Mouse (Mus musculus): ENCODE measurements around the gene Grm1.

Grm1 gene

DNA sequence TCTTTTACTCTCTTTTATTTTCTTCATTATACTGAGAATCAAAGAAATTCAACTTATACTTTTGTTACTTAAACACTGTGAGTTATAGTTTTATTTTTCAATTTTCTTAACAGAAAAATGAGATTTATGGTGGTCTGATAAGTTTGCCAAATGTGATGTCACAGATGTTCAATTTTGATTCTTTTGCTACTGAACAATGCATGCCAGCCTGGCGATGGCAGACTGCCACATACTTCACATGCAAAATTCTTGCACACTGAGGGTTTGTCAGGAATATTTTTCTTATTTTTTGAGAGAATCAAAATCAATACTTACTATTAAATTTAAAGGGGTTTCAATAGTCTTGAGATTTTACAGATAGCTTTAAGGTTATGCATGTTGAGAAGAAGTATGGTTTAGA lies 251.0 kb downstream of the Grm1 start:
- in situ Hi-C loops (cut with MseI, MboI): no loop called here

DNA sequence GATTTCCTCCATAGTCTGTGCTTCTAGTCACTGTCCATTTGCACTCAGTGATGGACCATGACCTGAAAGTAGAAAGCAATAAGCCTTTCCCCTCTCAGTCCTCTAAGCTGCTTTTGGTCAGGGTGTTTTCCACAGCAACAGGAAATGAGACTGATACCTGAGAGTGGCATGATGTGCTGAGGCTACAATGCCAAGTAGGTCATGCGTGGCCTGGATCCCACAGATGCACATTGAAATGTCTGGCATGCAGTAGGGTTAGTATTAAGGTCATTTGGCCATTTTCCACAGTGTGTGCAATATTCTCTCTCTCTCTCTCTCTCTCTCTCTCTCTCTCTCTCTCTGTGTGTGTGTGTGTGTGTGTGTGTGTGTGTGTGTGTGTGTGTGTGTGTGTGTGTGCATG lies 254.8 kb downstream of the Grm1 start:
- in situ Hi-C loops (cut with MseI, MboI): no loop called here

DNA sequence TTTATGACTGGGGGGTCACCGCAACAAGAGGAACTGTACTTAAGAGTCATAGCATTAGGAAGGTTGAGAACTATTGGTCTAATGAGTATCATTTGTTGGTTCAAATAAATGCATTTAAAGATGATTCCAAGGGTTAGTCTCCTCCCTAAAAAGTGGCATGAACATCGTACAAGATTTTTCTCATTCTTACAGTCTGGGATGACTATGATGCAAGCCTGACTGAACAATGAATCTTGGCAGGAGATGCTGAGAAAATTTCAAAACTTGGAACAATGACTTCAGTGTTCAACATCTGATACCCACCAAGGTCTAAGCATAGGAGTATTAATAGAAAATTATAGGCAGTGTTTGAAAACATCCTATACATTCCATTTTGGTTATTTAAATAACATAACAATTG lies 264.1 kb downstream of the Grm1 start:
- in situ Hi-C loops (cut with MseI, MboI): no loop called here

DNA sequence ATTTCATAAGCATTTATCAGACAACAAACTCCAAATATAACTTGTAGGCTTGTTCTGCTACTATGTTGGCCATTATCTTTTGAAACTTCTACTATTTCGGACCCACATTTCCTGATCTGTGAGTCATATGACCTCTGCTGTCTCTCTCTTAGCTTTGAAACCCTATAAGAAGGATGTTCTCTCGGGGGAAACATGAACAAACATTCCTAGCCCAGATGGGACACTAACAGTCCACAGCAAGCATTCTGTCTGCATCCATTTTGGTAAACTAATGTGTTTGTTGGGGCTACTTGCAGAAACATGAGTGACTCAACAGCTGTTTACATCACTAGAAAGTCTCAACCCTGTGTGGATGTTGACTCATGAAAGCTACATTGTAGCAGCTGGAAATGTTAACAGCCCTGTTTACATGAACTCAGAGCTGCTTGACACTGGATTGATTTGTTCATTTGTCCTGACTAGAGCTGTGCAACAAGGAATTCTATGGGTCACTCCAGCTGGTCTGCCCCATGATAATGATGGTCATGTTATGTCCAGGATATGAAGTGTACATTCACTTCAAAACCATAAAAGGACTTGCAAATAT lies 267.4 kb downstream of the Grm1 start:
- in situ Hi-C loops (cut with MseI, MboI): no loop called here

DNA sequence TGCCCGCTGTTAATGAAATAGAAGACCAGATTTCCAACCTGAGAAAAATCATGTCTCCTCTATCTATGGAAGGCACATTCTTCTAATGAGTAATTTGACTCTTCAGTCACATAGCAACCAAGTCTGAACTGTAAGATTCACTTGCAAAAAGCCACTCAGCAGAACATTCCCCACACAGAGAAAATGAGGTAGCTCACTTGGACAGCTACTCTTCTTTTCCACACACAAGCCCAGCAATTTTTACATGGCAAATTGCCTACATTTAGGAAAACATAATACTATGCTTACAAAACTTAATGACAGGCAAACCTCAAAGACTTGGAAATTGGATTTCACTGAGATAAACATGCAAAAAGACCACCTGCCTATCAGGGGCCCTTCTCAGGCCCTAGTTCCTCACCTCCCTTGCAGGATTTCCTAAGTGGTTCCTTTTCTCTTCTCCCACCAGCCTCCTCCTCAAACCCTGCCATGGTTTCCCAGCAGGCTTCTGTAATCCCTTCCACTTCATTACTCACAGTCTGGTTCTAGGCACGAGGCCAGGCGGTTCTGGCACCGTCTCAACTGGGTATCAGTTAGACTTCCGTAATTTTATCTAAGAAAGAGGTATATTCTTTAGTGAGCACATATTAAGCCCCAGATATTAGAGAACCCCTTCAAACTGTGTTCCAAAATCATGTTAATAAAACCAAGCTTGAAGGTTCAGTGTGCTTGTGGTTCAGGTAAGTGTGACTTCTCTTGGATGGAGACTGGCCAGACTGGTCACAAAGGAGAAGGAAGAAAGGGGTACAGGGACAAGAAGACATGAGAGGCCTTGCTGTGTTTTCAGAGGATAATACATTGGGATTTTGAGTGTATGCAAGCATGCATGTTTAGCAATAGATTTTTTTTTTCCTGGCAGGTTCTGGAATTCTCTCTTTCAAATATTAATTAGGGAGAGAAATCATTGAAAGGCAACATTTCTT lies 269.1 kb downstream of the Grm1 start:
- in situ Hi-C loops (cut with MseI, MboI): no loop called here

DNA sequence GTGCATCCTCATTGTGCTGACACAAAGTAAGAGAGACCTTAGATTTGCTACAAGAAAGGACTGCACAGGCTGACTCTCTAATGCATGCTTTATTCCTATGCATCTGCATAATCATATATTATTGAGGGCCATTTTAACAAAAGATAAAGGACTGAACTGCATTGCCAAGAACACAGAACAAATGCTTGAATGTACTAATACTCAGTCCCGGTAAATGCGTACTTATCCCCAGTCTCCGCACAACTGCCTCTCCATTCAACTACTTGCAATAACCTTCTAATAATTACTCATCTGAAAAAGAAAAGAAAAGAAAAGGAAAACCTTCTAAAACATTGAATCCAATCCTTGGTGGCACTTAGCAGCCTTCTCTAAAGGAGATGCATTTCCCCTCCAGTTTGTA lies 272.4 kb downstream of the Grm1 start:
- in situ Hi-C loops (cut with MseI, MboI): no loop called here

DNA sequence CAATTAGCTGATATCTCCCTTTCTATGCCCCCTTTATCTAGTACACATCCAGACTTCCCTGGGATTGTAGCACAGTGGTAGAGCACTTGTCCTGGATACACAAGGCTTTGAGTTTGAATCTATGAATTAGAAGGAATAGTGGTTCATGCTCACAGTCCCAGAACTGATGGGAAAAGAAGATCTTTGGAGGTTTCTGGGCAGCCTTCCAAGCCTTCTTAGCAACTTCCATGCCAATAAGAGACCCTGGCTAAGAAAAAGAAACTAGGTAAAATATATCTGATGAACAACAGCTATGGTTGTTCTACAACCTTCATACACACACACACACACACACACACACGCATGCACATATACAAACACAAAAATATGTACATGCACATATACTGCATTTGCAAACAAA lies 286.8 kb downstream of the Grm1 start:
- in situ Hi-C loops (cut with MseI, MboI): no loop called here

DNA sequence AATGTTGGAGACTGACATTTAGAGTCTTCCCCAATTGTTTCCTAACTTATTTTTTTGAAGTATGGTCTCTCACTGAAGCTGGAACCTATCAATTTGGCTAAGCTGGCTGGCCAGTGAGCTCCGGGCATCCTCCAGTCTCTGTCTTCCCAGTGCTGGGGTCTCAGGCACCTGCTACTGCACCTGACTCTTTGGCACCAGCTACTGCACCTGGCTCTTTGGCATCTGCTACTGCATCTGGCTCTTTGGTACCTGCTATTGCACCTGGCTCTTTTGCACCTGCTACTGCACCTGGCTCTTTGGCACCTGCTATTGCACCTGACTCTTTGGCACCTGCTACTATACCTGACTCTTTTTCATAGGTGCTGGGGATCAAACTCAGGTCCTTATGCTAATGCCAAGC lies 291.7 kb downstream of the Grm1 start:
- in situ Hi-C loops (cut with MseI, MboI): no loop called here

DNA sequence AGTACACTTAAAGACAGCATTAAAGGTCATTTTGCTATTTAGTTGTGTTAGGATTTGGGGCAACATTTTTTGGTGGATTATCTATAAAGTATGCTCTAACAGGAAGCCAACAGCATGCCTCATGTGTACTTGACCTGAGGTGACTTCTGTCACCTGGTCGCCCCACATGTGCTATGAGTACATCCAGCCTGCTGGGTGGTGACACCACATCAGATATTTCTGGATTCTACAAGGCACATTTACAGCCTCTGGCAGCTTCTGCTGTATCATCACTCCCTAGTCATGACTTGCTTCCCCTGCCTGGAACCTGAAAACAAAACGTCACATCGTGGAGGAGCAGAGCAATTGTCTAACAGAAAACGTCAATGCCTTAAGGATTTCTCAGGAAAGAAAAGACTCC lies 292.2 kb downstream of the Grm1 start:
- in situ Hi-C loops (cut with MseI, MboI): no loop called here

DNA sequence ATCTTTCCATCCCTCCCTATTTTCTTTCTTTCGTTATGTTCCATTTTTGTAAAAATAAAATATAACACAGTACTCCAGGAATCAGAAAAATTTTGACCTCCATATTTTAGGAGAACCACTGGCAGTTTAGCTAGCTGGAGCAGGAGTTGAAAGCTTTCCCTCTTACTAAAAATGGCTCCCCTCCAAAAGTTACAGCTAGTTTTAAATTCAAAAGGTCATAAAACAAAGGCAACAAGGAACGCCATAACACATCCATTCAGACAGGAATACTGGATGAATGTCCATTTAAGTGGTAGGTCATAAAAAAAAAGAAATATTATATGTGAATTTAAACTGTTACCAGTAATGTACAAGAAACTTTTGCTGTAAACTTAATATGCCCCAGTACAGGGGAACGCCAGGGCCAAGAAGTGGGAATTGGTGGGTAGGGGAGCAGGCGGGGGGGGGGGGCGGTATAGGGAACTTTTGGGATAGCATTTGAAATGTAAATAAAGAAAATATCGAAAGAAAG lies 294.2 kb downstream of the Grm1 start:
- in situ Hi-C loops (cut with MseI, MboI): no loop called here

DNA sequence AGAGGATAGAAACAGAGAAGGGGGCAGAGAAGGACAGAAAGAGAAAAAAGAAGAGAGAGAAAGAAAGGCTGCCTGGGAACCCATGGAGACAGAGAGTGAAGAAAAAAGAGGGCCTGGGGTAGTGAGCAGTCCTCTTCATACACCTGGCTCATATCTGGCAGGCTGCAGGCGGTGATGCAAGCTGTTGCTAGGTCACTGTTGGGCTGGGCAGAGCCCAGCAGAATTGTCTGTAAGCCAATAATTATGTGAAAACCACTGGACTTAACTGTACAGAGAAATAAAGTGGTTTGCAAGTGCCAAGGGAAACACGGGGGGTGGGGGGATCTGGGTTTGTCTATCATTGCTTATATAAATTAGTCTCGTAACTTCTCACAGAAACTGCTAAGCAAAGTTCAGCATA lies 297.0 kb downstream of the Grm1 start:
- in situ Hi-C loops (cut with MseI, MboI): no loop called here

DNA sequence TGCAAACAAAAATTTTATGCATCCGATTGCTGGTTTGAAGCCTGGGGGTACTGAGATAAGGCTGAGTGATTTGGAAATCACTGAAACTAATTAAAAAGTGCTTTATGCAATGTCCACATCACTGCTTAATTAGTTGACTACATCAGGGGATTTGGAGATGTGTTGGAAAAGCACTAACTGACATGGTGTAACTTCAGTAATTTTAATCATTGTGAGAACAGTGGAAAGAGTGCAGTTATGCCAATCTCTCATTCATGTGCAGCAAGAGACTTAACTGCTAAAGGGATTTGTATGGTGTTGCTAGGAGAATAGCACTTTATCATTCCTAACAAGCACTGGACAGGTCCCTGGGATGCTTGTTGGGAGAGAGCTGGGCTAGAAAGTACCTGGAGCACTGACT lies 307.3 kb downstream of the Grm1 start:
- in situ Hi-C loops (cut with MseI, MboI): no loop called here

DNA sequence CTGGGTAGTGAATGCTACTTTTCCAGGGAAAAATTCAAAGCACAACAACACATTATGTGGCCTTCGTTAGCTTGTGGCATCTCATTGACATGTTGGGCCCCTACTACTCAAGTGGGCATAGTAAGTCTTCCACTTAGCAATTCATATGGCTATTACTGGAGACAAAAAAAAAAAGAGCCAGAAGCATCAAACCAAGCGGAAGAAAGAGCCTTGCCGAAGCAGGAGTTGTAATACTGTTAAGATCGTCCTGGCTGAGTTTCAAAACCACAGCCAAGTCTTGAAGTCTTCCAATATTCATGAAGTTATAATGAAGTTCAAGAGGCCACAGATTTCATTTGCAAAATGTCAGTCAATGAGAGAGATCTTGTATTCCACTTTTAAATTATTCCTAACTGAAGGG lies 319.1 kb downstream of the Grm1 start:
- in situ Hi-C loops (cut with MseI, MboI): no loop called here

DNA sequence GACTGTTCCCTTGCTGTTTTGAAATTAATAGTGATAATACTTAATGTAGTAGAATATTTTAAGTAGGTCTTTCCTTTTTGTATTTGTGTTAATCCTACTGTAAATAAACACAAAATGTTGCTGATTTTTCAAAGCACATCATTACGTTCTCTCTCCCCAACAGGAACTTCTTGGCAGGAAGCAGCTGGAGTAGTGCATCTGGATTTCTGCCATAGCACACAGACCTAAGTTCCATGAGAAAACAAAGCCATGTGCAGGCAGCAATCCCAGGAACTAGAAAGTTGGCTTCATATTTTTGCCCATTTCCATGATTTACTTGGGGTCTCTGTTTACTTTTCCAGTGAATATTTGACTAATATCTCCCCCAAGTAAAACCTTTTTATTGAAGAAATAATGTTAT lies 320.9 kb downstream of the Grm1 start:
- in situ Hi-C loops (cut with MseI, MboI): no loop called here

DNA sequence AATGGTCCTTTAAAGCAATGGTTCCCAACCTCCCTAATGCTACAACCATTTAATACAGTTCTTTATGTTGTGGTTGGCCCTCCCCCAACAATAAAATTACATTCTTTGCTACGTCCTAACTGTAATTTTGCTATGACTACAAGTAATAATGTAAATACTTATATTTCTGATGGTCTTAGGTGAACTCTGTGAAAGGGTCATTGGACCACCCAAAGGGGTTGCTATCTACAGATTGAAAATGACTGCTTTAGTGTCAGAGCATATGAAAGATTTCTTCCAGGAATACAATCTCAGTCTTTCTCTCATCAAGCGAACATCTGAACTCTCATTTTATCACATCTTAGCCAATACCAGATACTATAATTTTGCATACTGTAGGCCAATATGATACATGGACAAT lies 321.4 kb downstream of the Grm1 start:
- in situ Hi-C loops (cut with MseI, MboI): no loop called here

DNA sequence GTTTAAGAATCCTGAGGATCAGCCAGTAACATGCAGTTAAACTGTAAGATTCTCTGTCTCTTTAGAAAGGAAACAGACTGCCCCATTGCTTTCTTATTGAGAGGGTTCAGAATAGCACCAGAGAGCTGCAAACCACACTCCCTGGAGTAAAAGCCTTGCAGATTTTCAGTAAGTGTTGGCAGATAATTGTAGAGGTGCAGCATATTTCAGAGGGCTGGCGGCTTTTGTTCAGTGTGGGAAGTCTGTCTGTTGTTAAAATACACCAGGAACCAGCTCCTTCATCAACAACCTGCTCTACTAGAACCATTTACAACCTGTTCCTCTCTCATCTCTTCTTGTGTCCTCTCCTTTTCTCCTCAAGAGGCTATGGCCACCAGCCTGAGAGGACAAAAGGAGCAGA lies 331.1 kb downstream of the Grm1 start:
- in situ Hi-C loops (cut with MseI, MboI): no loop called here

DNA sequence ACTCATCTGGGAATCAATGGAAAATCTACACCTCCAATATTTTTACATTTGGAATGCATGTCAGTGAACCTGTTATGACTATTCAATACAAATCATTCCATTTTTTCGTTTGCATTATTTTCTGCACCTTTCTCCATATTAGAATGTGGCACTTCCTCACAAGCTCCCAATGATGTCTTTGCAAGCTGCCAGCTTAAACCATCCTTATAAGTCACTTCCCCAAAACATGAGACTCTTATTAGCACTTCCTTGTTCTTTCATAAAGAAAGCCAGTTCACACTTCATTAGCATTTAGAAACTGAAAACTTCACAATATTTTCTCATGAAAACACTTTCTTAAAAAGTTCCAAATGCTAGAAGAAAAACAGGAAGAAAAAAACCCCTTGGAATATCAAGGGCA lies 338.1 kb downstream of the Grm1 start:
- in situ Hi-C loops (cut with MseI, MboI): no loop called here

DNA sequence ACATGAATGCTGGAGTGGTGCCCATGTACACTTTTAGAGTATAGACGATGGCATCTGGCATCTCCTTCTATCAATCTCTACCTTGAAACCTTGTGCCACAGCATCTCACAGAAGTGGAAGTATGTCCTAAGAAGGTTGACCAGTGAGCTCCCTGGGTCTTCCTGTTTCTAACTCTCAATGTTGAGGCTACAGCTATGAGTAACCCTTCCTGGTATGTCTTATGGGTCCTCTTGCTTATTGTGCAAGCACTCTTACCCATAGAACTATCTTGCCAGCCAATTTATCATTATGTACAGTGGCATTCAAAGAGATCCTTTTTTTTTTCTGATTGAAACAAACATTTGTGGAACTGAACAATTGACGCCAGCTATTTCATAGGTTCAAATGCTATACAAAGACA lies 340.0 kb downstream of the Grm1 start:
- in situ Hi-C loops (cut with MseI, MboI): no loop called here

DNA sequence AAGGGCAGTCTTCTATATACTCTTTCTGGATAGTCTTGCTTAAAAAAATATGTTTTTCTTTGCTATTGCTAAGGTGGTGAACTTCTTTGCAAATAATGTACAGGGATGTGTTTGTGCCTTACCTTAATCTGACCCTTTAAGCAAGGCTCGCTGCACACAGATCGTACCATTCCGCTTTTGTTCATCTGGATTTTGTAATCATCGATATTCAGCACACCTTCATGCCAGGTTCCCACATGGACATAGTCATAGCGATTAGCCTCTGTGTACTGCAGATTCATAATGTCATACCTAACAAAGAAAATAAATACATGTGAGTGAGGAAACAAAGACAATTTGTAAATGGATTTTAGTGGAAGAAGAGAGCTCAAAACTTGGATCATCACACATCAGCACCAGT lies 340.8 kb downstream of the Grm1 start:
- in situ Hi-C loops (cut with MseI, MboI): no loop called here

DNA sequence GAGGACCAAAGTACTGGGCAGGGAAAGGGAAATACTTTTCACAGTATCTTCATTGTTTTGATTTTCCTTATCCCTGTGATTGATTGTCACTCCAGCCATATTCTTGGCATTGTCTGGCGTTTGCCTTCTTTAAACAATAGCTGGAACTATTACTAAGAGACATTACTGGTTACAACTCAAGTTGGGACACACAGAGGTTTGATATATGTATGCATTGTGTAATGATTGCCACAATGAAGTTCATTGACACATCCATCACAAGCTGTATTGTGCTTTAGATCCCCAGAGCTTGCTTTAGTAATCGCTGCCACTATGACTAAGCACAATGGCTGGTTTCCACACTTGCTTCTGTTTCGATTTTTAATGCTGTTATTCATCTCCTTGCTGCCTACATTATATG lies 341.4 kb downstream of the Grm1 start:
- in situ Hi-C loops (cut with MseI, MboI): no loop called here

DNA sequence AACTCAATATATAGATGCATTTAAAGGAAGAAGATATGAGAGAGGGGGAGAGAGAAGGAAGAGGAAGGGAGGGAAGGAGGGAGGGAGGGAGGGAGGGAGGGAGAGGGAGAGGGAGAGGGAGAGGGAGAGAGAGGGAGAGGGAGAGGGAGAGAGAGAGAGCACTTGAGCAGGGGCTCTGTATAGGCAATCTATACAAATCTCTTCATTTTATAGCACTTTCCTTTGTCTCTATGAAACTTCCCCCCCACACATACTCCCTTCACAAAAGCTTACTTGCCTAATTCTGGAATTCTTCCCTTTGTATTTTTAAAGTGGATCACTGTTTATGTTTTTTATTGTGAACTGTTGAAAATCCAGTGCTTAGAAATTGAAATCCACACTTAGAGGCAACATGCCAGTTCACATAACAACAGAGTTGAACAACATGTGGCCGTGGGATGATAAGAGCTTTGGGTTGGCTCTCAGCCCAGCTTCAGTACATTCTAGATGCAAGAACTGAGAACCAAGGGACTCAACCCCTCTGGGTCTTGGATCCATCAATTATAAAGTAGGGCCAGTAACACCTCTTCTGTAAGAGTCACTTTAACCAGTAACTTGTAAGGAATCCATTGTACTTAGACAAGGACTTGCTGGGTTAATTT lies 345.0 kb downstream of the Grm1 start:
- in situ Hi-C loops (cut with MseI, MboI): no loop called here

DNA sequence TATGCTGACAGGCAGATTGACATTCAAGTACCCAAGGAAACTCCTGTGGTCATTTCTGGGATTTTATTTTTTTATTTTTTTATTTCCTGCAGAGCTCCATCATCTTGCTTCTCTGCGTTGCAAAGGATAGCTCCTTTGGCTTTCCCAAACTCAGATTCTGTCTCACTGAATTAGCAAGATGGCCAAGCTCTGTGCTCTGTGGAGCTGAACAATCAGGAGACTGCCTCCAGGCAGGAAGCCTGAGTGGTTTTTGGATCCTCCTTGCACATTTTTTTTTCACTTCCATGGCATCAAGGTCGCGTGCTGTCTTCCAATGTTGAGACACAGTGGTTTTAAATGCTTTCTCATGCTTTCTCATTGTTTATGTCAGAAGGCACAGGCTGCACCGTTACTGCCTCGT lies 347.6 kb downstream of the Grm1 start:
- in situ Hi-C loops (cut with MseI, MboI): no loop called here

DNA sequence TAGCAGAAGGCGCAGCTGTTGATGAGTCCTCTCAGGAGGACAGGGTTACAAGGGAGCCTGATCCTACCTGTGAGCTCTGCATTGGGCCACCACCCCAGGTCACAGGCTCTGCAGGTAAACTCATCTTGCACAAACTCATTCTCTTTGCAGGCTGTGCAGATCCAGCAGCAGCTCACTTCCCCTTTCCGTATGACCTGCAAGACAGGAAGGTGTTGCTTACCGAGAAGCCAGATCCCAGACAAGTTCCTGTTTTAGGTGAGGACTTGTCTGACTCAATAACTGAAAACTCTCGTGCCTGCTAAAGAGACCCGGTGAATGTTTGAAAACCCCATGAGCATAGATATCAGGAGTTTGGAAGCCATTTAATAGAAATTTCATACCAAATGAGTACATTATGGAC lies 349.1 kb downstream of the Grm1 start:
- in situ Hi-C loops (cut with MseI, MboI): no loop called here
